Mouse (Mus musculus): ENCODE measurements around the gene Usp48. TPM values are rescaled to one million over a fixed set of nuclear protein-coding genes. Genes with fewer than 3 reads are reported as not detected.

Gene Usp48
- polyA plus RNA-seq, 1 experiment from 2014 or later = 87.1 TPM

DNA sequence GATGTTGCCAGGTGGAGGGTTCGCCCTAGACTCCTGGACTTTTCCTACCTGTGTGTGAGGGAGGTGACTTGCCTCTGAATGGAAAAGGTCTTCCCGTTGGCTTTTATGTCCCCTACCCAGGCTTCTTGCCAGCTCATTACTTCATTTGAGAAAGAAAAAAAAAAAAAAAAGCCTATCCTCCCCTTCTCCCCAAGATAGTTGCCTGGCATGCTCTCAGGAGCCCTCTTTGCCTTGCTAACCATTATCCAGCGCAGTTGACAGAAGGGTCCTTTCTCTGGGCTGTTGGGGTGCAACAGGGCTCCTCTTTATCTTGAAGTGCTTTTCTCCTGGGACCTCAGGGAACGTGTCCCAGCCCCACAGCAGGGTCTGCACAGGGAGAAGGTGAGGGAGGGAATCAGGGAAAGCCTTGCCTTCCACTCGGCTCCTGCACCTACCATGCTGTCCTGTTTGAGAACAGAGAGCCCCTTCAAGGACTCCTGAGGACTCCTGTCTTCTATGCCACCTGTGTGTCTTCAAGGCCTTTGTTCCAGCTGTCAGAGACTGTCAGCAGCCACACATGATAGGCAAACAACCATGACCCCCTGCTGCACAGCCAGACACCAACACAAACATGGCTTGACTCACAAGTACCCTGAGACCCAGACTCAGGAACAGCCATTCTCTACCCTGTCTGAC lies 72.9 kb downstream of the Usp48 start:
- no peak for ATAC-seq (ENCODE audit: low FRiP score)
- Histone ChIP-seq H3K4me2 (no peak overlapping the region), H3K4me1 (peaks cover 33% of the 10 kb centered on the region), H3K27me3 (peaks cover 37% of the 10 kb centered on the region), H3K27ac (no peak overlapping the region), H3K9ac (no peak overlapping the region), H3K9me3 (no peaks in the 10 kb centered on the region), H3K4me3 (replicated peaks) (no peak overlapping the region), H3K36me3 (replicated peaks) (no peaks in the 10 kb centered on the region)
- WGBS = 69% methylated on average over 5 of the region's 5 CpGs

DNA sequence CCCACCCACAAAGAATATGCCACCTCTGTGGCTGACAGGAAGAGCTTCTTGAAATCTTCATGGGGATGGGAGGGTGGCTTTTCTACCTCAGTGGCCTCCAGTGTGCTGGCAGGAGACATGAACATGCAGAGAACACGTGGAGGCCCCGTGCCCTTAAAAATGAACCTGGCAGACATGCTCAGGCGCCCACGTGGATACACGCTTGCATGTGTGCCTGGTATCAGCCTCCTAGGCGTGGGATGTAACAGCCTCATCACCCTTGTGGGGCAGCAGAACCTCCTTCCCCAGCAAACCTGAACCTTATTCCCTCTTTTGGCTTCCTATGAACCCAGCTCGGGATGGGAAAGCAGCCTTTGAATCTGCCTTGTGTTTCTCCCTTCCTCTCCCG lies 73.4 kb downstream of the Usp48 start:
- H3K27me3 ChIP-seq = peaks cover 40% of the 10 kb centered on the region
- no peak for ATAC-seq (ENCODE audit: low FRiP score)
- H3K4me2 ChIP-seq = no peak overlapping the region
- WGBS = 69% methylated on average over 8 of the region's 8 CpGs
- H3K4me1 ChIP-seq = peaks cover 28% of the 10 kb centered on the region
- H3K9ac ChIP-seq = no peak overlapping the region
- H3K9me3 ChIP-seq = no peaks in the 10 kb centered on the region
- H3K27ac ChIP-seq = no peak overlapping the region
- no peaks in the 10 kb centered on the region for H3K36me3 ChIP-seq (replicated peaks)
- H3K4me3 ChIP-seq (replicated peaks) = no peak overlapping the region

- H3K4me3 ChIP-seq (replicated peaks) = no peak overlapping the region
- no peaks in the 10 kb centered on the region for H3K9me3 ChIP-seq
- ATAC-seq (ENCODE audit: low FRiP score) = no peak
- H3K4me1 ChIP-seq = peaks cover 28% of the 10 kb centered on the region
- no peak overlapping the region for H3K9ac ChIP-seq
- no peaks in the 10 kb centered on the region for H3K36me3 ChIP-seq (replicated peaks)
- peaks cover 43% of the 10 kb centered on the region for H3K27me3 ChIP-seq
- 67% methylated on average over 5 of the region's 5 CpGs for WGBS
- no peak overlapping the region for H3K27ac ChIP-seq
- H3K4me2 ChIP-seq = no peak overlapping the region
These were observed 74.2 kb downstream of the Usp48 start for GRCm38 (mm10) chr4:137667747-137668146.

- no peaks in the 10 kb centered on the region for H3K9me3 ChIP-seq
- ATAC-seq (ENCODE audit: low FRiP score) = no peak
- 87% methylated on average over 13 of the region's 13 CpGs for WGBS
These were observed 78.4 kb downstream of the Usp48 start for GRCm38 (mm10) chr4:137671711-137672500.

GRCm38 (mm10) chr4:137675566-137675965 lies 82.0 kb downstream of the Usp48 start:
- WGBS = 67% methylated on average over 7 of the region's 7 CpGs
- Histone ChIP-seq H3K27ac (no peak overlapping the region), H3K27me3 (peaks cover 39% of the 10 kb centered on the region), H3K9ac (no peak overlapping the region), H3K4me2 (no peak overlapping the region), H3K4me3 (replicated peaks) (no peak overlapping the region), H3K4me1 (peaks cover 9% of the 10 kb centered on the region), H3K9me3 (no peaks in the 10 kb centered on the region), H3K36me3 (replicated peaks) (no peaks in the 10 kb centered on the region)
- no peak for ATAC-seq (ENCODE audit: low FRiP score)

More at GRCm38 (mm10) chr4:137671711-137672500, 78.4 kb downstream of the Usp48 start:
- no peak overlapping the region for H3K9ac ChIP-seq
- H3K4me1 ChIP-seq = peaks cover 15% of the 10 kb centered on the region
- no peak overlapping the region for H3K27ac ChIP-seq
- H3K27me3 ChIP-seq = peaks cover 13% of the 10 kb centered on the region; the same call in 1 of the 2 replicates
- H3K36me3 ChIP-seq (replicated peaks) = no peaks in the 10 kb centered on the region
- no peak overlapping the region for H3K4me2 ChIP-seq
- H3K4me3 ChIP-seq (replicated peaks) = no peak overlapping the region

DNA sequence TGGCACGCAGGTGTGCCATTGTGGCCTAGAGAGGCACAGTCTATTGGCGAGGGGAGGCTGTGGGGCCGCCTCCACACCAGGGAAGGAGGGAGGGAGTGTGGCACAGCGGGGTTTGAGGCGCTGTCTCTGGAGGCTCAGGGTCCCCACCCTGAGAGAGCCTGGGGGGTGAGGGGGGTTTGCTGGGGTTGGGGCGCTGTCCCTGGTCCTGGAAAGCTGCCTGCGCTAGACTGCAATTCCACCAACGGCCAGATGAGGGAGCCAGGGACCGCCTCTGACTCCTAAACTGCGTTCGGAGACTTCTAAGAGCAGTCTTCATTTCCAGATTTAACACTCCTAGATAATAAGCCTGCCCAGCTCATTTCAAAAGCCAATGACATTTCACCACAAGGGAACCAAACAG lies 82.5 kb downstream of the Usp48 start:
- Histone ChIP-seq H3K4me2 (no peak overlapping the region), H3K27ac (no peak overlapping the region), H3K36me3 (replicated peaks) (no peaks in the 10 kb centered on the region), H3K9ac (no peak overlapping the region), H3K27me3 (peaks cover 44% of the 10 kb centered on the region), H3K4me1 (peaks cover 14% of the 10 kb centered on the region), H3K4me3 (replicated peaks) (no peak overlapping the region), H3K9me3 (no peaks in the 10 kb centered on the region)
- 8% methylated on average over 11 of the region's 11 CpGs for WGBS
- ATAC-seq (ENCODE audit: low FRiP score) = 0 out of 2 replicates have a peak, but pooled peaks have one; percentile 27

DNA sequence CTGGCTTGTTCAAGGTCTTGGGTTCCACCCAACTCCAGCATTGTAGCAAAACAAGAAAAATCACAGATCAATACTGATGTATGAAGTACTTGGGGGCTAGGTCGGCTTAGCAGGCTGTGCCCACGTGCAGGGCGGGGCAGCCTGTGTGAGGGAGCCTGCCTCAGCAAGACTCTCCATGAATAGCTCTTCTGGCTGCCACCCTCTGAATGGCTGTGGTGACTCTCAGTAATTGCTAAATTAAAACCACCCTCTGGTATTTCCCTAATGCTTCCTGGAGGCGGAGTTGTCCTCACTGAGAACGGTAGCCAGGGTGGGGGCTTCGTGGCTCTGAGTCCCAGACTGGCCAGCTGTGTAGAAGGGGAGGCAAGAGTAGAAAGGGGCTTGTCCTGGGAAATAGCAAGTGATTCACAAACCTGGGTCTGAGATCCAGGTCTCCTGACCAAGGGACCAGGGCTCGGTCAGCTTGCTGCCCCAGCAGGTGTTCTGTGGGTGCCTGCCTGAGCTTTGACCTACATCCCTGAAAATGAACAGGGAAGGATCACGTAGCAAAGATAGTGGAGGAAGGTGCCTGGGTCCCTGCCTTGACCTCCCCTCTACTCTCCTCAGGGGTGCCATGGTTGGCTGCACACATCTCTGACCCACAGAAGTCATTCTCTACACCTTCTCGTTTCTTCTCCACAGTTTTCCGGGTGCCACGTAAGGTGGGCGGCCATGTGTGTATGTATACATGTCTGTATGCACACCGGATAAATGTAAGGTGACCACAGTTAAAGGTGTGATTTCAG lies 83.3 kb downstream of the Usp48 start:
- no peak for ATAC-seq (ENCODE audit: low FRiP score)
- Histone ChIP-seq H3K27ac (no peak overlapping the region), H3K4me2 (no peak overlapping the region), H3K4me1 (peaks cover 23% of the 10 kb centered on the region), H3K4me3 (replicated peaks) (no peak overlapping the region), H3K9ac (no peak overlapping the region), H3K9me3 (no peaks in the 10 kb centered on the region), H3K27me3 (peaks cover 50% of the 10 kb centered on the region), H3K36me3 (replicated peaks) (no peaks in the 10 kb centered on the region)
- 57% methylated on average over 13 of the region's 13 CpGs for WGBS

GRCm38 (mm10) chr4:137677906-137678305 lies 84.4 kb downstream of the Usp48 start:
- H3K4me3 ChIP-seq (replicated peaks) = no peak overlapping the region
- WGBS = 83% methylated on average over 5 of the region's 5 CpGs
- no peak overlapping the region for H3K9ac ChIP-seq
- ATAC-seq (ENCODE audit: low FRiP score) = no peak
- no peaks in the 10 kb centered on the region for H3K9me3 ChIP-seq
- peaks cover 57% of the 10 kb centered on the region for H3K27me3 ChIP-seq
- peaks cover 27% of the 10 kb centered on the region for H3K4me1 ChIP-seq
- H3K27ac ChIP-seq = no peak overlapping the region
- H3K36me3 ChIP-seq (replicated peaks) = no peaks in the 10 kb centered on the region
- H3K4me2 ChIP-seq = no peak overlapping the region

- ATAC-seq (ENCODE audit: low FRiP score) = no peak
These were observed 85.0 kb downstream of the Usp48 start for GRCm38 (mm10) chr4:137678568-137678967.

GRCm38 (mm10) chr4:137679979-137680550 lies 86.5 kb downstream of the Usp48 start:
- Histone ChIP-seq H3K36me3 (replicated peaks) (no peaks in the 10 kb centered on the region), H3K9ac (no peak overlapping the region), H3K27ac (no peak overlapping the region), H3K27me3 (peaks cover 68% of the 10 kb centered on the region), H3K9me3 (no peaks in the 10 kb centered on the region), H3K4me1 (peaks cover 27% of the 10 kb centered on the region), H3K4me2 (no peak overlapping the region), H3K4me3 (replicated peaks) (no peak overlapping the region)
- WGBS = 86% methylated on average over 2 of the region's 2 CpGs
- ATAC-seq (ENCODE audit: low FRiP score) = no peak

More at GRCm38 (mm10) chr4:137678568-137678967, 85.0 kb downstream of the Usp48 start:
- 79% methylated on average over 9 of the region's 9 CpGs for WGBS
- Histone ChIP-seq H3K4me1 (peaks cover 27% of the 10 kb centered on the region), H3K27ac (no peak overlapping the region), H3K27me3 (peaks cover 57% of the 10 kb centered on the region), H3K9ac (no peak overlapping the region), H3K9me3 (no peaks in the 10 kb centered on the region), H3K36me3 (replicated peaks) (no peaks in the 10 kb centered on the region), H3K4me2 (no peak overlapping the region), H3K4me3 (replicated peaks) (no peak overlapping the region)

DNA sequence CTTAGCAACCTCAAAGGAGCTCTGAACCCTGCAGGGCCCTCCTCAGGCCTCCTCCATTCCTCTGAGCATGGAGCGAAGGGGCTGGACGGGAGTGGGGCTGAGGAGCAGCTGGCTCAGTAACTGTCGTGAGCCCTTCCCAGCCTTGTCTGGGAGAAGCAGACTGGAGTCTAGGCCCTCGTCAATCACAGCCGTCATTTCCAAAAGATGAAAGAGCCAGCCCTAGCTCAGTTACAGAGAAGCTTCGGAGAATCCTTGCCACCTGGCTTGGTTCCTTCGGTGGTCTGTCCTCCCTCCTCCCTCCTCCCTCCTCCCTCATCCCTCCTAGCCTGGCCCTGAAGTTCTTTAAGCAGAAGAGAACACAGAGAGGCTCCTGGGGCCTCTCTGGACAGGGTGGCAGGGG lies 87.2 kb downstream of the Usp48 start:
- H3K4me3 ChIP-seq (replicated peaks) = no peak overlapping the region
- no peak overlapping the region for H3K9ac ChIP-seq
- no peak for ATAC-seq (ENCODE audit: low FRiP score)
- H3K4me2 ChIP-seq = peak overlapping the region; percentile 72
- H3K36me3 ChIP-seq (replicated peaks) = no peaks in the 10 kb centered on the region
- no peaks in the 10 kb centered on the region for H3K9me3 ChIP-seq
- peaks cover 68% of the 10 kb centered on the region for H3K27me3 ChIP-seq
- H3K4me1 ChIP-seq = peaks cover 27% of the 10 kb centered on the region
- 21% methylated on average over 7 of the region's 7 CpGs for WGBS
- no peak overlapping the region for H3K27ac ChIP-seq

Measured in forebrain, embryonic 12.5 days (tissue).